Mouse (Mus musculus) testis, postnatal 14 days (tissue): ENCODE measurements around the gene Tmem266.

Source experiments
- DNase-seq: peaks from one replicate; pipeline ENCODE4 v3.0.0; 2021; ENCODE audit warnings: low spot score

Gene Tmem266

GRCm38 (mm10) chr9:55326515-55327233, at the start of gene Tmem266, which contains the start of gene Nrg4:
Gene Tmem266, plus strand, starts transcription at chr9:55326913.
Gene Nrg4, minus strand, starts transcription at chr9:55326844.
- peak; percentile 83 for DNase-seq

GRCm38 (mm10) chr9:55277562-55277961, 49.2 kb upstream of the Tmem266 start:
- no peak for DNase-seq

- DNase-seq = no peak
Observed at GRCm38 (mm10) chr9:55279114-55279825, 47.4 kb upstream of the Tmem266 start.

- DNase-seq = peak; percentile 27
Observed at GRCm38 (mm10) chr9:55283516-55283915, 43.2 kb upstream of the Tmem266 start.

- no peak for DNase-seq
Observed at GRCm38 (mm10) chr9:55285197-55285596, 41.5 kb upstream of the Tmem266 start.

GRCm38 (mm10) chr9:55289475-55290198, 37.1 kb upstream of the Tmem266 start:
- no peak for DNase-seq

- no peak for DNase-seq
Observed at GRCm38 (mm10) chr9:55291966-55292365, 34.7 kb upstream of the Tmem266 start.

- DNase-seq = no peak
Observed at GRCm38 (mm10) chr9:55296221-55296620, 30.5 kb upstream of the Tmem266 start.

GRCm38 (mm10) chr9:55307066-55307465, 19.6 kb upstream of the Tmem266 start:
- no peak for DNase-seq

- DNase-seq = no peak
Observed at GRCm38 (mm10) chr9:55307557-55307956, 19.2 kb upstream of the Tmem266 start.

GRCm38 (mm10) chr9:55308455-55308854, 18.3 kb upstream of the Tmem266 start:
- DNase-seq = no peak

GRCm38 (mm10) chr9:55311560-55311959, 15.2 kb upstream of the Tmem266 start:
- DNase-seq = peak; percentile 70

GRCm38 (mm10) chr9:55313619-55314261, 13.0 kb upstream of the Tmem266 start:
- no peak for DNase-seq

GRCm38 (mm10) chr9:55322641-55323040, 4.1 kb upstream of the Tmem266 start:
- no peak for DNase-seq

GRCm38 (mm10) chr9:55324085-55324484, 2.6 kb upstream of the Tmem266 start:
- no peak for DNase-seq

GRCm38 (mm10) chr9:55324516-55324915, 2.2 kb upstream of the Tmem266 start:
- no peak for DNase-seq

GRCm38 (mm10) chr9:55325061-55325460, 1.7 kb upstream of the Tmem266 start:
- no peak for DNase-seq

GRCm38 (mm10) chr9:55325564-55326514, 874 bp upstream of the Tmem266 start:
- no peak for DNase-seq

GRCm38 (mm10) chr9:55327234-55327615, 512 bp downstream of the Tmem266 start:
- DNase-seq = no peak

- DNase-seq = no peak
Observed at GRCm38 (mm10) chr9:55328151-55328918, 1.6 kb downstream of the Tmem266 start.
